Mouse (Mus musculus) liver, embryonic 12.5 days (tissue): Measurements from ENCODE around the gene Cenpj. TPM values are rescaled to one million over a fixed set of nuclear protein-coding genes. Genes with fewer than 3 reads are reported as not detected.

Experiments
- ATAC-seq: fragments of 200-750 bp; cut with Nextera tagmentation; 2 replicates; pipeline ENCODE4 v1.8.0; 2017; ENCODE audit warnings: moderate number of reproducible peaks, mild to moderate bottlenecking, moderate library complexity
- H3K27ac ChIP-seq: fragments of 300-500 bp; sonication (generic); 2 replicates; pipeline ENCODE4 v1.5.1; 2016; ENCODE audit warnings: mild to moderate bottlenecking
- H3K27me3 ChIP-seq: fragments of 300-500 bp; sonication (generic); replicated peaks from 2 replicates; pipeline ENCODE4 v1.6.1; 2016; ENCODE audit warnings: mild to moderate bottlenecking, moderate library complexity
- H3K36me3 ChIP-seq: fragments of 300-500 bp; sonication (generic); 2 replicates; pipeline ENCODE4 v1.6.1; 2016; ENCODE audit warnings: mild to moderate bottlenecking, moderate library complexity
- H3K4me1 ChIP-seq: fragments of 300-500 bp; sonication (generic); 2 replicates; pipeline ENCODE4 v1.6.1; 2016
- H3K4me2 ChIP-seq: fragments of 300-500 bp; sonication (generic); 2 replicates; pipeline ENCODE4 v1.6.1; 2016; ENCODE audit warnings: mild to moderate bottlenecking, moderate library complexity
- H3K4me3 ChIP-seq: fragments of 300-500 bp; sonication (generic); 2 replicates; pipeline ENCODE4 v1.5.1; 2016; ENCODE audit warnings: mild to moderate bottlenecking, moderate library complexity
- H3K9ac ChIP-seq: fragments of 300-500 bp; sonication (generic); 2 replicates; pipeline ENCODE4 v1.6.1; 2016; ENCODE audit warnings: mild to moderate bottlenecking, moderate library complexity
- H3K9me3 ChIP-seq: fragments of 300-500 bp; sonication (generic); replicated peaks from 2 replicates; pipeline ENCODE4 v1.6.1; 2016; ENCODE audit warnings: mild to moderate bottlenecking, moderate library complexity
- WGBS: fragments of 180-500 bp; shearing (Covaris S2); methylation state at CpG from one replicate; pipeline ENCODE4 v1.1.7; 2016; ENCODE audit not compliant: insufficient replicate concordance; 5-methylcytosine and 5-hydroxymethylcytosine counted together
- polyA plus RNA-seq: library from polyadenylated mRNA; unstranded; fragments of >200 nt; fragmentation: Nextera tagmentation; extraction: Ambion mirVana; gene quantifications from 2 replicates; pipeline ENCODE4 v1.2.1, GENCODE M21; 2016

The Cenpj gene
- polyA plus RNA-seq, 1 experiment from 2014 or later, result 6.2 TPM

DNA sequence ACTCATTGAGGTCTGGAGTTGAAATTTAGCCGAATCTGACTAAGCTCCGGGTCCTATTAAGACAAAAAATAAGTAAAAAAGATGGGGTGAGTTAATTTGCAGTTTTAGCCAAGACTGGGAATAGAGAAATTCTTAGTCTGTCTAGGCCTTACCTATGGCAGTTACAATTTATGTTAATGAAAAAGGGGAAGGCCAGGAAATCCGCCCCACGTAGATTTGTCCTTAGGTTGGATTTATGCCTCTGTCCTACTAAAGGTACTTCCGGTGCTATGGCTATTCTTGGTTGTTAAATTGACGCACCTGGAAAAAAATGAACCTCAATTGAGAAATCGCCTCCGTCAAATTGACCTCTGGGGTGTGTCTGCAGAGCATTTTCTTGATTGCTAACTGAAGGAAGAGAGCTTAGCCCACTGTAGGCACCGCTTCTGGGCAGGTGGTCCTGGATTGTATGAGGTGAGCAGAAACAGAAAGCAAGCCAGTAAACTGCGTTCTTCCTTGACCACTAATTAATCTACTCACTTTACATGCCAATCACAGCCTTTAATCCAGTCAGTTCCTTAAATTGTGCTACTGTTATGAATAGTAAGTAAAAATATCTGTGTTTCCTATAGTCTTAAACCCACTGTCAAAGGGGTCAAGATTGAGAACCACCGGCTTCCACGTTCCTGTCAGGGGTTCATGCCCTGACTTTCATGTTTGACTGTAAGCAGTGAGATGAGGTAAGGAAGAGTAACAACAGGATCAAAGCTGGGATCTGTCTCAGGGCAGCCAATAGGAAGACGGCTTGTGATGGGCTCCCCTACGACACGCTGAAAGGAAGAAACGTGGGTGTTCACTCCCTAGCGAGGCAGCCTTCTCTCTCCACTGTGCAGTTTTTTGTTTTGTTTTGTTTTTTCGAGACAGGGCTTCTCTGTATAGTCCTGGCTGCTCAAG lies 1.0 kb upstream of the Cenpj start:
- WGBS, result 62% methylated on average over 18 of the region's 18 CpGs
- H3K27ac ChIP-seq, result peak overlapping the region; percentile 61
- H3K4me1 ChIP-seq, result peaks cover 27% of the 10 kb centered on the region
- peak overlapping the region; percentile 72 for H3K4me3 ChIP-seq
- no peaks in the 10 kb centered on the region for H3K36me3 ChIP-seq
- ATAC-seq, result no peak
- H3K4me2 ChIP-seq, result peak overlapping the region; percentile 87
- no peaks in the 10 kb centered on the region for H3K9me3 ChIP-seq
- peak overlapping the region; percentile 75 for H3K9ac ChIP-seq
- no peaks in the 10 kb centered on the region for H3K27me3 ChIP-seq

- H3K4me2 ChIP-seq, result peak overlapping the region; percentile 80
- H3K9ac ChIP-seq, result no peak overlapping the region
- H3K36me3 ChIP-seq, result no peaks in the 10 kb centered on the region
- H3K9me3 ChIP-seq, result no peaks in the 10 kb centered on the region
- H3K27me3 ChIP-seq, result no peaks in the 10 kb centered on the region
- 73% methylated on average over 2 of the region's 2 CpGs for WGBS
- ATAC-seq, result no peak
- peaks cover 54% of the 10 kb centered on the region for H3K4me1 ChIP-seq
- peak overlapping the region; percentile 82 for H3K4me3 ChIP-seq
- H3K27ac ChIP-seq, result no peak overlapping the region
These were observed 2.7 kb downstream of the Cenpj start for GRCm38 (mm10) chr14:56572546-56572945.

DNA sequence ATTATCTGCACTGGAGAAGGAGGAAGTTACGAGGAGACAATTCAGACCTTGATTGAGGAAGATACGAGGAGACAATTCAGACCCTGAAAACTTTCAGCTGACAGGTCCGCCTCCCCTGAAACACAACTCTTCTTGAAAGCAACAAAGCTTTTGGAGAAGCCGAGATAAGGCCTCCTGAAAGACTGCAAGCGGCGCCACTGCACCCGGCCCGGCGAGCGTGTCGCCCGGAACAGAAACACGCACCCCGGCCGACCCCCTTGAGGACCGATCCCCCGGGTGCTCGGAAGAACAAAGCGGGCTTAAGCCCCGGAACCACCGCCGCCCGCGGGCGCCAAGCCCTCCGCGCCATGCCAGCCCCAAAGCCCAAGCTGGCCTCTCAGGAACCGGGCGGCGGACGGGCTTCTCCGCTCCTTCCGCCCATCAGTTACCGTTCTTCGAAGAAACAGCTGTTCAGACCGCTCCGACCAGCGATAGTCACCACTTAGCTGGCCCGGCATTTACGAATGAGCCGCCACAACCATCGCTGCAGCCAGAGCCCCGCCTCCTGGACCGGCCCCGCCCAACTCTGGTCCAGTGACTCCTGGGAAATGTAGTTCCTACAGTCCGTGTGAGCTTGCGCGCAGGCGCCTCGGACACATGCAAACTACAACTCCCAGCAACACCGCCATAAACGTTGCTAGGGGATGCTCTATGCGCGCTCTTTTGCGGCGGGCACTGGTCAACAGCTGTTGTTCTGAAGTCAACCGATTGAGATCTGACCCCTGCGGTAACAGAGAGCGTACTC lies 3.7 kb downstream of the Cenpj start:
- Histone ChIP-seq H3K27me3 (no peaks in the 10 kb centered on the region), H3K9ac (peak overlapping the region; percentile 86), H3K4me2 (peak overlapping the region; percentile 80), H3K27ac (peak overlapping the region; percentile 96), H3K36me3 (0 out of 2 replicates have a peak, but pooled peaks cover 1% of the 10 kb centered on the region), H3K9me3 (no peaks in the 10 kb centered on the region), H3K4me1 (peaks cover 64% of the 10 kb centered on the region), H3K4me3 (peak overlapping the region; percentile 82)
- ATAC-seq, result peak; percentile 96
- under 1% methylated on average over 59 of the region's 59 CpGs for WGBS

- WGBS, result 73% methylated on average over 4 of the region's 4 CpGs
- no peak overlapping the region for H3K9ac ChIP-seq
- peaks cover 46% of the 10 kb centered on the region for H3K4me1 ChIP-seq
- no peak overlapping the region for H3K4me2 ChIP-seq
- no peak for ATAC-seq
- no peak overlapping the region for H3K4me3 ChIP-seq
- H3K27ac ChIP-seq, result no peak overlapping the region
- H3K9me3 ChIP-seq, result no peaks in the 10 kb centered on the region
- H3K27me3 ChIP-seq, result no peaks in the 10 kb centered on the region
- peaks cover 11% of the 10 kb centered on the region for H3K36me3 ChIP-seq
These were observed 6.2 kb downstream of the Cenpj start for GRCm38 (mm10) chr14:56569041-56569440.

DNA sequence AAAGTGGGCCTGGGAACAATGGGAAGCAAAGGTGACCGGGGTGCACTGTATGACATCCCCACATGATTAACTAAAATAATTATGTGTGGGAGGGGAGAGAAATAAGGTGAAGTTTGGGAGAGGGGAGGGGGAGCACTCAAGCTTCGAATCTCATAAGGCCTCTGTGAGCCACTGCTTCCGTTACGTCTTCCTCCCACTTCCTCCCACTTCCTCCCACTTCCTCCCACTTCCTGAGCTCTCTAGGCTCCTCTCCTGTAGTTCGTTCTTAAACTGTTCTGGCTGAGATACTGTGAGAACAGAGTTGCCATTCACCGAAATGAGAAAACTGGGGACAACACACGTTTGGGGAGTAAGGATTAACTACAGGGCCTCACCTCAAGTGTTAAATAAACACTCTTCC lies 7.7 kb downstream of the Cenpj start:
- ATAC-seq, result no peak
- Histone ChIP-seq H3K27ac (peak overlapping the region; percentile 22; the same call in 1 of the 2 replicates), H3K4me1 (peaks cover 44% of the 10 kb centered on the region), H3K9me3 (no peaks in the 10 kb centered on the region), H3K4me3 (no peak overlapping the region), H3K9ac (no peak overlapping the region), H3K4me2 (no peak overlapping the region), H3K27me3 (no peaks in the 10 kb centered on the region), H3K36me3 (peaks cover 25% of the 10 kb centered on the region)
- 44% methylated on average over 7 of the region's 7 CpGs for WGBS

DNA sequence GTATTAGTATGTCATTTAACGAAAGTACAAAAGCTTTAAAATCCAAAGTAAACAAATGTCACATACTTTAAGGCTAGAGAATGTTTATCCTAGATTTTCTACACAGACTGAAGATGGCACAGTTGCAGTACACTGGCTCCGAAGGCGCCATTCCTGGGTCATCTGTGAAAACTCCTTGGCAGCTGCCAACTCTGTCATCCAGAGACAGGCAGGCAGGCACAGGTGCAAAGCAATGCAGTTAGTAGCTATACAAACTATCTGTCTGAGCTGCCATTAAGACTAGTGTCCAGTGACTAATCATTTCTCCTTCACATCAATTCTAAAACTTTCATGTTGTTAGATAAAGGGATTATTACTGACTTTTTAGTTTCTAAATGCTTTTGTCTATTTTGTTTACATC lies 16.1 kb downstream of the Cenpj start:
- Histone ChIP-seq H3K4me2 (no peak overlapping the region), H3K4me3 (no peak overlapping the region), H3K27me3 (no peaks in the 10 kb centered on the region), H3K9me3 (no peaks in the 10 kb centered on the region), H3K9ac (no peak overlapping the region), H3K36me3 (peaks cover 52% of the 10 kb centered on the region), H3K4me1 (no peaks in the 10 kb centered on the region), H3K27ac (no peak overlapping the region)
- ATAC-seq, result no peak
- WGBS, result 87% methylated on average over 3 of the region's 3 CpGs

- Histone ChIP-seq H3K4me3 (no peak overlapping the region), H3K4me2 (no peak overlapping the region), H3K27ac (no peak overlapping the region), H3K36me3 (peaks cover 72% of the 10 kb centered on the region), H3K9me3 (no peaks in the 10 kb centered on the region), H3K27me3 (no peaks in the 10 kb centered on the region), H3K4me1 (no peaks in the 10 kb centered on the region), H3K9ac (no peak overlapping the region)
- ATAC-seq, result no peak
- 86% methylated on average over 2 of the region's 2 CpGs for WGBS
These were observed 20.5 kb downstream of the Cenpj start for GRCm38 (mm10) chr14:56554716-56555115.

DNA sequence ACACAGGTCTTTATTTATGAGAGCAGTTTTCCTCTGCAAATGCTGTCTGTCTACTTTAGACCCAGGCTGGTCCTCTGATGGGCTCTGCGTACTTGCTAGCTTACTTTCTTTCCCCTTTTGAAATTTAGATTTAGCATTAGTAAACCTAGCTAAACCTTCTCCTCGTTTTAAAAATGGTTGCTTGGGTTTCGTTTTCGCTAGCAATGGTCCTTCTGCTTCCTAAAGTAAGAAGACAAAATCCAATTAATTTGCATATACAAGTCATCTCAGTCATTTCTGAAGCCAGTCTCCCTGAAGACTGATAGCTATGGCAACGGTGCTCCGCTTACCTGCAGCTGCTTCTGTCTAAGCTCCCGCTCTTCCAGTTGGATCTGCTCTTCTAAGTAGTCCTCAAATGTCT lies 21.9 kb downstream of the Cenpj start:
- no peak for ATAC-seq
- H3K36me3 ChIP-seq, result peaks cover 73% of the 10 kb centered on the region
- no peak overlapping the region for H3K27ac ChIP-seq
- H3K4me2 ChIP-seq, result no peak overlapping the region
- H3K4me1 ChIP-seq, result no peaks in the 10 kb centered on the region
- 82% methylated on average over 7 of the region's 7 CpGs for WGBS
- H3K4me3 ChIP-seq, result no peak overlapping the region
- no peaks in the 10 kb centered on the region for H3K27me3 ChIP-seq
- no peaks in the 10 kb centered on the region for H3K9me3 ChIP-seq
- no peak overlapping the region for H3K9ac ChIP-seq

GRCm38 (mm10) chr14:56552924-56553323 lies 22.3 kb downstream of the Cenpj start:
- no peaks in the 10 kb centered on the region for H3K27me3 ChIP-seq

DNA sequence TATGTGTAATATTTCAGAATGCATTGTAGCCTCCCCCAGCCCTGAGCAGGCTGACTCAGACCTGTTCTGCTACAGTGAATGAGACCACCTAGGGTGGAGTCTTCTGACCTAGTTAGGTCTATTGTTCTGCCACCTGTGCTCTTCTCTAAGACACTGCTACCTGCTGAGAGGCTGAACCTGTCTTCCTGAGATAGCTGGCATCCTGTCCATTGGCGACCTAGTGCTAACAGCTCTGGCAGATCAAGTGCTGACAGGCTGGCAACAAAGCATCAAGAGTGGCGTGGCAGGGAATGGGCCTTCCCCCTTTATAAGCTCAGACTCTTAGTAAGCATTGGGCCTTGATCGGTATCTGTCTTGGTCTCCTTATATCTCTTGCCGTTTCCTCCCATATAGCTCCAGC lies 24.3 kb downstream of the Cenpj start:
- no peak for ATAC-seq
- Histone ChIP-seq H3K4me3 (no peak overlapping the region), H3K4me1 (no peaks in the 10 kb centered on the region), H3K27me3 (no peaks in the 10 kb centered on the region), H3K4me2 (no peak overlapping the region), H3K9ac (no peak overlapping the region), H3K27ac (no peak overlapping the region), H3K36me3 (peaks cover 63% of the 10 kb centered on the region), H3K9me3 (no peaks in the 10 kb centered on the region)
- WGBS, result 81% methylated on average over 4 of the region's 4 CpGs

More at GRCm38 (mm10) chr14:56552924-56553323, 22.3 kb downstream of the Cenpj start:
- H3K9ac ChIP-seq, result no peak overlapping the region
- H3K27ac ChIP-seq, result no peak overlapping the region
- WGBS, result 75% methylated on average over 6 of the region's 6 CpGs
- no peak overlapping the region for H3K4me2 ChIP-seq
- no peaks in the 10 kb centered on the region for H3K4me1 ChIP-seq
- H3K4me3 ChIP-seq, result no peak overlapping the region
- no peak for ATAC-seq
- peaks cover 72% of the 10 kb centered on the region for H3K36me3 ChIP-seq
- H3K9me3 ChIP-seq, result no peaks in the 10 kb centered on the region

- peaks cover 29% of the 10 kb centered on the region for H3K36me3 ChIP-seq
- no peak overlapping the region for H3K4me3 ChIP-seq
- H3K27ac ChIP-seq, result no peak overlapping the region
- H3K4me2 ChIP-seq, result no peak overlapping the region
- no peak overlapping the region for H3K9ac ChIP-seq
- ATAC-seq, result no peak
- H3K27me3 ChIP-seq, result no peaks in the 10 kb centered on the region
- H3K4me1 ChIP-seq, result no peaks in the 10 kb centered on the region
- no peaks in the 10 kb centered on the region for H3K9me3 ChIP-seq
- WGBS, result 85% methylated on average over 4 of the region's 4 CpGs
These were observed 29.7 kb downstream of the Cenpj start for GRCm38 (mm10) chr14:56545491-56545890.

- no peaks in the 10 kb centered on the region for H3K9me3 ChIP-seq
- no peak overlapping the region for H3K27ac ChIP-seq
- ATAC-seq, result no peak
- H3K4me3 ChIP-seq, result no peak overlapping the region
- no peaks in the 10 kb centered on the region for H3K27me3 ChIP-seq
- no peak overlapping the region for H3K4me2 ChIP-seq
- no peaks in the 10 kb centered on the region for H3K4me1 ChIP-seq
- no peak overlapping the region for H3K9ac ChIP-seq
- WGBS, result 74% methylated on average over 1 of the region's 1 CpGs
- H3K36me3 ChIP-seq, result peaks cover 25% of the 10 kb centered on the region
These were observed 30.3 kb downstream of the Cenpj start for GRCm38 (mm10) chr14:56544946-56545345.
